Mouse (Mus musculus): ENCODE measurements around the gene Hydin. TPM values are rescaled to one million over a fixed set of nuclear protein-coding genes. Genes with fewer than 3 reads are reported as not detected.
"Not testable (repeated sequence)": the region's sequence is repeated elsewhere in the genome, so short reads cannot be mapped to it uniquely, and the experiment has no call there.

Gene Hydin
- polyA plus RNA-seq, 1 experiment from 2014 or later, result 0.10 TPM

DNA sequence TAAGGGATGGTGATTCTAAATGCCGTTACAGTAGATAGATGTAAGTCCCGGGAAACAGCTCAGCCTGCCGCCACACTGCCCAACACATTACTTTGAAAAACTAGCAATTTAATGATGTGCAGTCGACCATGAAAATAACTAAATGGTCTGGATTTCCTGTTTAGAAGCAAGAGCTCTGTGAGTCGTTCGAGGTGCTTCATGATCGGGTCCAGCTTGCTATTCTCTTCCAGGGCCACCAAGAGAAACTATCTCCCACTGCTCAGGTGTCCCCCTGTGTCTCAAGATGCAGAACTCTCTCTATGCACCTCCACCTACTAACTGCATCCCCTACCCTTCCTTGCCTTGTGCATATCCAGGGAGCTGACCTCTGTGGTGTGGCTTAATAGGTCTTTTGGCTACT lies 66.6 kb downstream of the Hydin start:
- in situ Hi-C loops (cut with MboI; ENCODE audit: low pct_unique_long_range_greater_than_20kb), result no loop called here
- POLR2A ChIA-PET, result no interaction called here
- no peak for TF ChIP-seq CTCF (IDR thresholded peaks at IDR 0.05)
- ATAC-seq, result no peak
- DNase-seq (ENCODE audit: low read depth, low spot score), result no peak
- CTCF ChIA-PET, result interaction anchor here (0.8 kb wide), 1 partner anchor 271 kb away, joined by 3 read pairs; no protein-coding TSS in a partner anchor
- H3K27me3 ChIP-seq, result peaks cover 9% of the 10 kb centered on the region

DNA sequence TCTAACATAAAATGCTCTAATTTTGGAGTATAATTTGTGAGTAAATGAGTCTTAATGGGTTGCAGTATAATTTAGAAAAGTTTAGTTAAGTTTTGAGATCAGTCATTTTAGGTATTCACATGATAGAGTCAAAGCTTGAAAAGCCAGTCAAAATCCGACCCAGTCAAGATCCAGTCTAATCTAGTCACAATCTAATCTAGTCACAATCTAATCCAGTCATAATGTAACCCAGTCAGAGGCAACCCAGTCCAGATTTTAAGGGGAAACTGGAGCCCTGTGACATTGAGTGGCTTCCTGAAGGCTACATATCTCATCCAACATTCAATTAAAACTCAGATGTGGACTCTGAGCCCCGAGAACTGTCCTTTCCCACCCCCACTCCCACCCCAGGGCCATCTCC lies 72.7 kb downstream of the Hydin start:
- in situ Hi-C loops (cut with MboI; ENCODE audit: low pct_unique_long_range_greater_than_20kb), result no loop called here
- DNase-seq (ENCODE audit: low read depth, low spot score), result no peak
- TF ChIP-seq CTCF (IDR thresholded peaks at IDR 0.05), result no peak
- POLR2A ChIA-PET, result no interaction called here
- peaks cover 33% of the 10 kb centered on the region for H3K27me3 ChIP-seq
- CTCF ChIA-PET, result no interaction called here
- ATAC-seq, result no peak

DNA sequence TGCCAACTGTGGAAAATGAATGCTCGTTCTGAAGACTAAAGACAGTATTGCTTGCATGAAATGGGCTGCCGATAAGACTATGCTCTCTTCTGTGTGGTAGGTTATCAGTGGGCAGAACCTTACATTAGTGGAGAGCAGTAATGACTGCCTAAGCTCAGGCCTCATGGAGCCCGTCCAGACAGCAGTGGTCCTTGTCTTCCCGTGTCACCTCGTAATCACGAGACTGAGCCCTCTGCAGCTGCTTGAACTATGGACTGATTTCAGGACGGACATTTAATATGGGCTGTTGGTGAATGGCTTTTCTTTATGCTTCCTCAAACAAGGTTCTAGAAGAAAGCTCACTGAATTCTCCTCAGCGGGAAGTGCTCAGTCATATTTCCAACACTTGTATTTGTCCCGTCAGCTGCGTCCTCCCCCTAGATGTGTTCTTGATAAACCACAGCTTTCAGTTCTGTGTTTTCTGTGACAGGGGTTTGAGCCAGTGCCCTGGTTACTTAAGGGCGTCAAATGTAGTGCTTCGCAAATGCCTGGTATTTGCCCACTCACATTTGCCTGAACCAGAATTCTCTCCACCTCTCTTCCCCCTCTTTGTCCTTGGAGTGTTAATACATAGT lies 73.4 kb downstream of the Hydin start:
- ChIA-PET CTCF (no interaction called here), POLR2A (no interaction called here)
- no peak for TF ChIP-seq CTCF (IDR thresholded peaks at IDR 0.05)
- peaks cover 31% of the 10 kb centered on the region for H3K27me3 ChIP-seq
- DNase-seq (ENCODE audit: low read depth, low spot score) (no peak), ATAC-seq (no peak)
- in situ Hi-C loops (cut with MboI; ENCODE audit: low pct_unique_long_range_greater_than_20kb), result no loop called here

DNA sequence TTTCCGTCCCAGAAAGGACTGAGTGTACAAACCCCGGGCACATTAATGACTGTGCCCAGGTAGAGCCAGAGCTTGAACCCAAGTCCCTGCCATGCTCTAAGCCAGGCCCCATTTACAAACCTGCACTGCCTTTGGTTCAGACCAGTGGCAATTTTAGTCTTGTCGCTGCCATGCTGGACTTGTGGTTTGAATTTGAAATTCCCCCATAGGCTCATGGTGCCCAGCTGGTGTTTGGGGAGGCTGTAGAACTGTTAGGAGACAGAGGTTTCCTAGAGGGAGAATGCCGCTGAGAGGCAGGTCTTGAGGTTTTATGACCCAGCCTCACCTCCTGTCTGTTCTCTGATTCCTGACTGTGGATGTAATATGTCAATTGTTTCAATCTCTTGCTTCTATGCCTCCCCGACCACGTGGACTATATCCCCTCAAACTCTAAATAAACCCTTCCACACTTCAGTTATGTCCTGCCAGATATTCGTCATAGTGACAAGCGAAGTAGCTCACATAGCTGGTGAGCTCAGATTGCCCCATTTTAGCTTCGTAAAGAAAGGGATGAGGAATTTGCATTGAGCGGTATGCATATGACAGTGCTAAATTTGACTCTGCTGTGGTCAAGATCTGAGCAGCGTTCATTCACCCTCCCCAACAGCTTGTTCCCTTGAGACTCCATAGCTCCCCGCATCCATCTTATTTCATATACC lies 79.1 kb downstream of the Hydin start:
- CTCF ChIA-PET, result no interaction called here
- peaks cover 35% of the 10 kb centered on the region for H3K27me3 ChIP-seq
- DNase-seq (ENCODE audit: low read depth, low spot score), result no peak
- TF ChIP-seq CTCF (IDR thresholded peaks at IDR 0.05), result no peak
- in situ Hi-C loops (cut with MboI; ENCODE audit: low pct_unique_long_range_greater_than_20kb), result no loop called here
- no peak for ATAC-seq
- POLR2A ChIA-PET, result no interaction called here

DNA sequence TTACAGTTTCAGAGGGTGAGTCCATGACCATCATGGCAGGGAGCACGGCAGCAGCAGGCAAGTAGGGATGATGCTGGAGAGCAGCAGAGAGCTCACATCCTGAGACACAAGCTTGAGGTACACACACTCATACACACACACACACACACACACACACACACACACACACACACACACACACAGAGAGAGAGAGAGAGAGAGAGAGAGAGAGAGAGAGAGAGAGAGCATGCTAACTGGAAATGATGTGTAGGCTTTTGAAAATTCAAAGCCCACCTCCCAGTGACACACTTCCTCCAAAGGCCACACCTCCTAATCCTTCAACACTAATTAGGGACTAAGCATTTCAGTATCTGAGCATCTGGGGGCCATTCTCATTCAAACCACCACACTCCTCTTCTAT lies 80.1 kb downstream of the Hydin start:
- ChIA-PET POLR2A (no interaction called here), CTCF (no interaction called here)
- in situ Hi-C loops (cut with MboI; ENCODE audit: low pct_unique_long_range_greater_than_20kb), result no loop called here
- H3K27me3 ChIP-seq, result peaks cover 40% of the 10 kb centered on the region
- no peak for DNase-seq (ENCODE audit: low read depth, low spot score)
- ATAC-seq, result no peak
- no peak for TF ChIP-seq CTCF (IDR thresholded peaks at IDR 0.05)

DNA sequence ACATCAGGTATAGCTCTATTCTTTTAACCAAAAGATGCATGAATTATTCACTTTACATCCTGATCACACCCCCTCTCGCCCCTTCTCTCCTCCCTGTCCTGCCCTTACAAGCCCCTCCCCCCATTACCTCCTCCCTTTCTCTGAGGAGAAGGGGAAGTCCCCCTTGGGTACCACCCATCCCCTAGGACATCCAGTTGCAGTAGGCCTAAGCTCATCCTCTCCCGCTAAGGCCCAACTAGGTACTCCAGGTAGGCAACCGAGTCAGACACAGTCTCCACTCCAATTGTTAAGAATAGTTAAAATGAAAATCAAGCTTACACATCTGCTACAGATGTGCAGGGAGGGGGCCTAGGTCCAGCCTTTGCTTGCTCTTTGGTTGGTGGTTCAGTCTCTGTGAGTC lies 83.9 kb downstream of the Hydin start:
- POLR2A ChIA-PET, result no interaction called here
- CTCF ChIA-PET, result interaction anchor here (1.4 kb wide), 1 partner anchor 21 kb away, joined by 3 read pairs; no protein-coding TSS in a partner anchor
- in situ Hi-C loops (cut with MboI; ENCODE audit: low pct_unique_long_range_greater_than_20kb), result no loop called here
- DNase-seq (ENCODE audit: low read depth, low spot score), result no peak
- TF ChIP-seq CTCF (IDR thresholded peaks at IDR 0.05), result no peak
- peaks cover 34% of the 10 kb centered on the region for H3K27me3 ChIP-seq
- no peak for ATAC-seq

DNA sequence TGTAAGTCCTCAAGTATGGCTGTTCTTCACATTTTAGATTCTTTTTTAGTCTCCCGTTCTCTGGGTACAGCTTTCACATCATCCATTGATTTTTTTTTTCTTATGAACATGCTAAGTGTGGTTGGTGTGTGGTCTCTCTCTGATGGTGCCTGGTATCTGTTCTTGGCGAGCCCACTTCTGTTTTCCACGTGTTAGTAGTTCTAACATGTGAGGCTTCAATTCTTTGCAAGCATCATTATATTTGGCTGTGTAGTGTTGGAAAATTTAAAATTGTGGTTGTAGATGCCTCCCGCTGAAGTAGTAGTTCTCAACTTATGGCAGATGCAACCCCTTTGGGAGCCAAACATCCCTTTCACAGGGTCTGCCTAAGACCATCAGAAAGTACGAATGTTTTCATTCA lies 85.1 kb downstream of the Hydin start:
- ChIA-PET CTCF (no interaction called here), POLR2A (no interaction called here)
- H3K27me3 ChIP-seq, result peaks cover 28% of the 10 kb centered on the region
- ATAC-seq (no peak), DNase-seq (ENCODE audit: low read depth, low spot score) (no peak)
- in situ Hi-C loops (cut with MboI; ENCODE audit: low pct_unique_long_range_greater_than_20kb), result no loop called here
- TF ChIP-seq CTCF (IDR thresholded peaks at IDR 0.05), result no peak

DNA sequence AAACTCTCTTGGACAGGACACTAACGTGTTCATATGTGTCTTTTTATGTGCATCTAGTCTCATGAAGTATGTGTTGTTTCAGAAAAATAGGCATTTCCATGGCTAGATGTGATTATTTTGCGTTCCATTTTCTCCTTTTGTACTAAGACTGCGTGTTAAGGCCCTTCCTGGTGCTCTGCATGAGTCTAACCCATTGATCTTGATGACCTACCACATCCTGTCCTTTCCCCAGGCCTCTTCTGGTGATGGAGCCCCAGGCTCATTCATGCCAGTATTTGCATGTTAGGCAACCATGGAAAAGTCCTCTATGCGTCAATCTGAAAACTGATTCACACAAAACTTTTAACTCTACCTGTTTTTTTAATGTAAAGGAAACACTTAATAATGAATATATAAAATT lies 96.2 kb downstream of the Hydin start:
- DNase-seq (ENCODE audit: low read depth, low spot score) (no peak), ATAC-seq (no peak)
- in situ Hi-C loops (cut with MboI; ENCODE audit: low pct_unique_long_range_greater_than_20kb), result no loop called here
- peaks cover 12% of the 10 kb centered on the region for H3K27me3 ChIP-seq
- no peak for TF ChIP-seq CTCF (IDR thresholded peaks at IDR 0.05)
- POLR2A ChIA-PET, result no interaction called here
- CTCF ChIA-PET, result no interaction called here

DNA sequence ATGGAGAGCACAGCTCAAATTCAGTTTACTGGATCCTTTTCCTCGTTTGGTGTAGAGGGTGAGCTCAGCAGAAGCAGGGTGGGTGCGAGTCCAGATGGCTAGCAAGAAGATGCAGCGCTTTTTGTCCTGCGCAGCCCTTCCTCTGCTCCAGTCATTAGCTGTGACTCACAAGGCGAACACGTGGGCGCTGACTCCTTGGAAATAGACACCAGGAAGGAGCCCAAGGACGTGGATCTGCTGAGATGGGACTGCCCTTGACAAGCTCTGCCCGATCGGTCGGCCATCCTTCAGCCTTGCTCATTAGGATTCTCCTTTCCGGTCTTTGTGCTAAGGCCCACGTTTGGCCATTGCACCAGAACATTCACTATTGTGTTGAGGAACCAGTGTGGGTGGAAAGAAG lies 106.1 kb downstream of the Hydin start:
- in situ Hi-C loops (cut with MboI; ENCODE audit: low pct_unique_long_range_greater_than_20kb), result no loop called here
- POLR2A ChIA-PET, result no interaction called here
- TF ChIP-seq CTCF (IDR thresholded peaks at IDR 0.05), result no peak
- CTCF ChIA-PET, result interaction anchor here (1.2 kb wide), 1 partner anchor 46 kb away, joined by 3 read pairs; no protein-coding TSS in a partner anchor
- H3K27me3 ChIP-seq, result peaks cover 32% of the 10 kb centered on the region
- DNase-seq (ENCODE audit: low read depth, low spot score), result no peak
- ATAC-seq, result no peak

DNA sequence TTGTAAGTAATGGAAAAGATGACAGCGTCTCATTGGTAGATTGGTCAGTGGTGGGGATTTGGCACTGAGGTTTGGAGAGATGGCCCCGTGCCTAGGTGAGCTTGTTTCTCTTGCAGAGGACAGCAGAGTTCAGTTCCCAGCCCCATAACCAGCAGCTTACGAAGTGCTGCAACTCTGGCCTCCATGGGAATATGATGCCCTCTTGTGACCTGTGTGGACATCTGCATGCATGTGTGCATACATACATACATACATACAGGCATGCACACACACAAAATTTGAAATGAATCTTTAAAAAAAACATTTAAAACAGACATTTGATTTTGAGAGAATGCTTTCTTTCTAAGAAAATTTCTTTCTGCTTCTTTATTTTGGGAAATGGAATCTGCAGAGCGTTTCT lies 106.9 kb downstream of the Hydin start:
- ATAC-seq, result no peak
- no peak for TF ChIP-seq CTCF (IDR thresholded peaks at IDR 0.05)
- H3K27me3 ChIP-seq, result peaks cover 27% of the 10 kb centered on the region
- ChIA-PET CTCF (interaction anchor here (1.2 kb wide), 1 partner anchor 46 kb away, joined by 3 read pairs; no protein-coding TSS in a partner anchor), POLR2A (no interaction called here)
- in situ Hi-C loops (cut with MboI; ENCODE audit: low pct_unique_long_range_greater_than_20kb), result no loop called here
- no peak for DNase-seq (ENCODE audit: low read depth, low spot score)

DNA sequence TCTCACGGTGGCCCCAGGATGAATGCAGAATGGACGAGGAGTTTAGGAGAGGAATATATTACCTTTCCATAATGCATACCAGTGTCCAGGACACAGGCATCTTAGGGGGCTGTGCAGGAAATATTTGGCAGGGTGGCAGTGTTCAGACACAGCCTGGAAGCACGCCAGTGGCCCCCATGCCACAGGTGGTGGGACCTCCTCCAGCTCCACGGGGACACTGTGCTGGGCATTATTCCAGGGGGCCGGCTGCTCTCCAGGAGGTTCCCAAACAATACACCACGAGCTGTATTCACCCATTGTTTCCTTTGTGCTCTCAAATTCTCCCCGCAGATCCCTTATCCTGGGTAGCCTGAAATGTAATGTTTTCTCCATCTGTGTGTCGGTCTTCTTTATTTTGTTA lies 116.0 kb downstream of the Hydin start:
- ChIA-PET POLR2A (no interaction called here), CTCF (no interaction called here)
- DNase-seq (ENCODE audit: low read depth, low spot score) (no peak), ATAC-seq (no peak)
- no peak for TF ChIP-seq CTCF (IDR thresholded peaks at IDR 0.05)
- in situ Hi-C loops (cut with MboI; ENCODE audit: low pct_unique_long_range_greater_than_20kb), result no loop called here
- peaks cover 21% of the 10 kb centered on the region for H3K27me3 ChIP-seq

DNA sequence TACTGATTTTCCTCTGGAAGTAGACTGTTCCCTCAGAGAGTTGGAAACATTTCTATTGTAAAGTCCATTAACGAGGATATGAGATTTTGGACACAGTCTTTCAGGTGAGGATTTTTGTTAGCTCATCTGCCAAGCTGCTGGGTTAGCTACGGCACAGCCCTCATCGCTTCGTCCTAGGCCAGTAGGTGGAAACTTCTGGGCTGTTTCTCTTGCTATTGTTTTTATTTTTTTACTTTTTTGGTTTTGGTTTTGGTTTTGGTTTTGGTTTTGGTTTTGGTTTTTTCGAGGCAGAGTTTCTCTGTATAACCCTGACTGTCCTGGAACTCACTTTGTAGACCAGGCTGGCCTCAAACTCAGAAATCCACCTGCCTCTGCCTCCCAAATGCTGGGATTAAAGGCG lies 117.9 kb downstream of the Hydin start:
- H3K27me3 ChIP-seq, result peaks cover 25% of the 10 kb centered on the region
- DNase-seq (ENCODE audit: low read depth, low spot score); CTCF ChIA-PET; ATAC-seq; POLR2A ChIA-PET; in situ Hi-C loops (cut with MboI; ENCODE audit: low pct_unique_long_range_greater_than_20kb): not testable (repeated sequence)

Measured in Patski (cell line).